In genomic region chr3:28402221-28402620, GRCm38 (mm10) we compare ENCODE assay signal across 10 mouse cellular contexts.
A peak's percentile ranks its signal among the peaks of the same experiment; 100 is the strongest.
DNase-seq lines count a peak whose midpoint lies in the region; ATAC-seq lines count a peak whose summit lies in the region.
"Had no signal": no experiment of that assay in that cellular context is flagged by ENCODE, and none has a peak within 500 bp of the region (broad histone marks: within the 10 kb centered on the region; RNA-seq: fewer than 3 reads in every experiment).

No protein-coding gene starts in this region.

- peaks cover 20% of the 10 kb centered on the region for H3K4me1 ChIP-seq in heart, embryonic 10.5 days
- peaks cover 33% of the 10 kb centered on the region for H3K4me1 ChIP-seq in midbrain, embryonic 16.5 days (ENCODE audit: control insufficient read depth, insufficient read depth, low read length)

- peak; percentile 63 for DNase-seq in heart, embryonic 10.5 days (ENCODE audit: low spot score)
- no peak for DNase-seq in heart, postnatal 14 days
- DNase-seq in CD4-positive helper T cell, adult 2 months (ENCODE audit: low read depth, low spot score) = peak; percentile 82
- peak; percentile 67 for DNase-seq in brain, adult 2 months (ENCODE audit: low read depth, low spot score)
- no peak for DNase-seq in heart, adult 8-10 months (ENCODE audit: low spot score)
- no peak for DNase-seq in left cerebral cortex, adult 8-10 months (ENCODE audit: low spot score in 2 of 2)
- DNase-seq in kidney, adult 11 months = no peak
- DNase-seq: layer of hippocampus, adult 9-11 months had no signal

- H3K4me3 ChIP-seq in heart, embryonic 10.5 days = no peak overlapping the region
- H3K4me3 ChIP-seq in midbrain, embryonic 16.5 days (ENCODE audit: low read depth, low read length) = no peak overlapping the region

- 0 out of 2 replicates have a peak overlapping the region, but pooled peaks have one; percentile 41 for H3K9ac ChIP-seq in midbrain, embryonic 16.5 days (ENCODE audit: low read depth, low read length)
- H3K9ac ChIP-seq: liver, embryonic 14.5 days had no signal

- WGBS in heart, embryonic 10.5 days = 53% methylated on average over 6 of the region's 6 CpGs
- 57% methylated on average over 6 of the region's 6 CpGs for WGBS in midbrain, embryonic 16.5 days

- H3K36me3 ChIP-seq in heart, embryonic 10.5 days = no peaks in the 10 kb centered on the region
- no peaks in the 10 kb centered on the region for H3K36me3 ChIP-seq in midbrain, embryonic 16.5 days (ENCODE audit: control insufficient read depth, insufficient read depth, low read length)

- no peak overlapping the region for H3K27ac ChIP-seq in heart, embryonic 10.5 days
- peak overlapping the region; percentile 76 for H3K27ac ChIP-seq in midbrain, embryonic 16.5 days (ENCODE audit: low read length)
- H3K27ac ChIP-seq: liver, embryonic 14.5 days had no signal

- H3K4me2 ChIP-seq in midbrain, embryonic 16.5 days (ENCODE audit: low read length) = no peak overlapping the region

- peak; percentile 50; the same call in 1 of the 2 replicates for ATAC-seq in midbrain, embryonic 16.5 days

- intact Hi-C loops in heart, postnatal 14 days (cut with DNase I) = no loop called here

- no peaks in the 10 kb centered on the region for H3K27me3 ChIP-seq in heart, embryonic 10.5 days (ENCODE audit: insufficient read depth, poor library complexity, severe bottlenecking)
- no peaks in the 10 kb centered on the region for H3K27me3 ChIP-seq in midbrain, embryonic 16.5 days (ENCODE audit: control insufficient read depth, insufficient read depth, low read depth, low read length)

- no peaks in the 10 kb centered on the region for H3K9me3 ChIP-seq in heart, embryonic 10.5 days
- no peaks in the 10 kb centered on the region for H3K9me3 ChIP-seq in midbrain, embryonic 16.5 days (replicated peaks; ENCODE audit: control insufficient read depth, low read length, poor library complexity, severe bottlenecking)

Comparison
In these comparisons a context has a peak if more than half of its experiments do, and no peak if none do; other contexts are left out.
1. DNase-seq: peak in heart, embryonic 10.5 days (single experiment), CD4-positive helper T cell, adult 2 months (single experiment) and brain, adult 2 months (single experiment); none in heart, postnatal 14 days (0 of 2), heart, adult 8-10 months (single experiment), left cerebral cortex, adult 8-10 months (0 of 2) and kidney, adult 11 months (single experiment).